Mouse (Mus musculus) gonadal fat pad, adult 2 months (tissue): ENCODE data around the gene Rftn2. TPM values are rescaled to one million over a fixed set of nuclear protein-coding genes. Genes with fewer than 3 reads are reported as not detected.

Experiments
- DNase-seq: peaks from one replicate; pipeline ENCODE4 v3.0.0-alpha.2; 2012; ENCODE audit warnings: low read depth
- polyA plus RNA-seq: library from polyadenylated mRNA; depleted of rRNA; stranded (reverse); fragments of >200 nt; gene quantifications from 2 replicates; pipeline ENCODE4 v1.2.3, GENCODE M21; 2012

Gene Rftn2
- polyA plus RNA-seq, 1 experiment: 1.6 TPM

GRCm38 (mm10) chr1:55211081-55211480, 15.5 kb downstream of the Rftn2 start:
- DNase-seq: no peak

DNA sequence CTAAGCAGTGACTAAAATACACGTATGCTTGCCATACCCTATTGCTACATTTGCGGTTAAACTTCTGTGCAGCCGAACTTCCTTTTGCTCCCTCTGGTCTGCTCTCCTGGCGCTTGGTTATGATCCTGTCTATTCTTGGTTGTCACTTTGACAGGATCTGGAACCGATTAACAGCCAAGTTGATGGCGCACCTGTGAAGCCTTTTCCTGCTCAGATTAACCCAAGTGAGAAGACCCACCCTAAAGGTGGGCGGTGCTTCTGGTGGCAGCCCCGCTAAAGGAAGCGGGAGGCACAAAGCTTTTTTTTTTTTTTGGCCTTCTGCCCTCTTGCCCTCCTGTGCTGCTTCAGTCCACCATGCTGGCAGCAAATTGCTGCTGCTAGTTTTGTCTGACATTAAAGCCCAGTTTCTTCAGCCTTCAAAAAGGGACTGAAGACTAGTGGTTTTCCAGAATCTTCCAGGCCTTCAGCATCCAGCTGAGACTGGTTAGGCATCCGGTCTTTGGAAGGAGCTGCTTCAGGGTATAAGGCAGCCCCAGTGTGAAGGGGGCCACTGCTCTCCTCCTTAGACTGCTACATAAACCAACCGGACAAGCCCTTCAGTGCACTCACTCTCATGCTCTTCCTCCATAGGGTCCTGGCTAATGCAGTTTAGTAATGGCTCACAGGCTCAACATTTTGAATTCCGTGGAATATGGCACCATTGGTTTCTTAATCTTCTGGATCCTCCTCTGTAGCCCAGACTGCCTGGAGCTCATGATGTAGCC, 16.2 kb downstream of the Rftn2 start:
- no peak for DNase-seq

- DNase-seq: no peak
Measured at GRCm38 (mm10) chr1:55208500-55209140, 18.0 kb downstream of the Rftn2 start.

- DNase-seq: no peak
Measured at GRCm38 (mm10) chr1:55207561-55207960, 19.0 kb downstream of the Rftn2 start.

GRCm38 (mm10) chr1:55205808-55206327, 20.7 kb downstream of the Rftn2 start:
- DNase-seq: no peak

GRCm38 (mm10) chr1:55201850-55202752, 24.5 kb downstream of the Rftn2 start:
- no peak for DNase-seq

DNA sequence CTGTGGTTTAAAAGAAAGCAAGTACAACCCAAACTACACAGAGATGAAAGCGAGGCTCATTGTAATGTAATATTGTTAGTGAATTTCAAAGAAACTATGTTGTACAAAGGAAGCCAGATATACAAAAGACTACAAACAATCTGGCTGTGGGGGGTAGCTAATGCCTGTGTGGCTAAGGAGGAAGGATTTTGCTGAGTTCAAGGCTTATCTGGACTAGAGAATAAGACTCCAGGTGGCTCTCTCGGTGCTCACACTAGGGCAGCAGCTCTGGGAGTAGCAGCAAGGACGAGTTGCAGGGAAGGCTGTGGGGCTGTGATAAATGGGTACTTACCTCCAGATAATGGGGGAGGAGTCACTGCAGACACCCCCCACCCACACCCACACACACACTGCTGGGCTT, 27.9 kb downstream of the Rftn2 start:
- DNase-seq: no peak

DNA sequence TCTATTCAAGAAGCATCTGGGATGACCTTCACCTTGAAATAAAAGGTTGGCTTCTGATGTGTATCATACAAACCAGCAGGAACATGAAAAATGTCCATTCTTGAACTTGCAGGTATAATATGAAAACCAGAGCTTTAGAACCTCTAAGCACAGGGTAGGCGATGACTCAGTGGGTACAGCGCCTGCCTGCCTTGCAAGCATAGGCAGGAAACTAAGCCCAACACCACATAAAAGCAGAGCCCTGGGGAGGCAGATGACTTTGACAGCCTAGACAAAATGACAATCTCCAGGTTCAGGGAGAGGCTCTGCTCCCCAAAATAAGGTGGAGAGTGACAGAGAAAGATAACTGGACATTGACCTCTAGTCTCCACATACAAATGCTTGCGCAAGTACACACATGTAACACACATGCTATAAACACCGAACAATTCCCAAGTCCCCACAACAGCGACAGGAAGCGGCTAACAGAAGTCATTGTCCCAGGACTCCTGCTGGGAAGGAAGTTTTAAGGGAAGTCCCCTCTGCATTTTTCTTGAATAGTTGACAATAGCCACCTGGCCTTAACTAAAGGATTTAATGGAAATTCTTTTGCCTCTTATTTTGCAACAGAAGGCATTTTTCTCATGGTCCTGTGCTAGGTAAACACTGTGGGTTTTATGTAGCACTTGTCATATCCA, 30.1 kb downstream of the Rftn2 start:
- no peak for DNase-seq

- DNase-seq: no peak
Measured at GRCm38 (mm10) chr1:55195021-55195420, 31.6 kb downstream of the Rftn2 start.

DNA sequence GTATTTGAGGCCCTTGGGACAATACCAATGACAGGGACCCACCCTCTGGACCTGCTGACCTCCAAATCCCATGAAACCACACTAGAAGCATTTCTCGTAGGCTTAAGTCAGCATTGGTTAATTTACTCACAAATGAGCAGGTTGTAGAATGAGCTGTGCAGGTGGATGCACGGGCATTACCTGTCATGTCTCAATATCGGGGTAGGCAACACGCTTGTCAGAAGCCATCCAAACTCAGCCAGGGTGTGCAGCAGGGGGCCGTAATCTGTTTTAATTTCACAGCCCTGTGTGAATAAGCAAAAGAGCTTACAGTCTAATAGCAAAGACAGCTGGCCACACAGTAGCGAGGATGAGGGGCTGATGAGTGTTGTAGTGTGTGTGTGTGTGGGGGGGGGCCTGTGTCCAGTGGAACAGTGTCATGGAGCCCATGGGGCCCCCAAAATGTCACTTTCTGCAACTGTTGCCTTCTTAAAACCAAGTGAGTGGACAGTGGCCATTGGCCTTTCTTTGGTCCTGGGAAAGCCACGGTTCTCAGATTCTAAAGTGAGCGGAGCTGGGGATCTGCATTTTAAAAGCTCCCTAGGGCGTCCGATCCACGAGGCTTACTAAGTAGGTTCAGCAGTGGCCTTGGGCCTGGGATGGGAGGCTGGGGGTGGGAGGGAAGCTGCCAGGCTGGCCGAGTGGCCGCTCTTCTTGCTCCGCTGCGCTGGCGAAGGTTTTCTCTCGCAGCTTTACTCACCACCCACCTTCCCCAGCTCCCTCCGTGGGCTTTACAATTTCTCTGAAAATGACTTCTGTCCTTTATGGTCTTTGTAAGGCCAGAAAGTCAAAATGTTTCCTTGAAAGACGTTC, 32.3 kb downstream of the Rftn2 start:
- DNase-seq: no peak

- DNase-seq: no peak
Measured at GRCm38 (mm10) chr1:55193316-55193715, 33.3 kb downstream of the Rftn2 start.

DNA sequence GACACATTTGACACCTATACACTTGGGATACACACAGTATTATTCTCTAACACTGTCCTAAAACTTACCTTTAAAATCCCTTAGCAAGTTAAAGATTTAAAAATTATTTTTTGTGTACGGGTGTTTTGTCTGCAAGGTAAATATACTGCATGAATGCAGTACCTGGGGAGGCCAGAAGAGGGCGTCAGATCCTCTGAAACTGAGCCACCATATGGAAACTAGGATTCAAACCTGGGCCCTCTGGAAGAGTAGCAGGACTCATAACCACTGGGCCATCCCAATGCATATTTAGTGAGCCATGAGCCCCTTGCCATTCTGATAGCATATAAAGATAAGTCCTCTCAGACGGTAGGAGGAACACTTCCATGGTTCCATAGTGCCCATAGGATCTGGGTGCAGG, 33.8 kb downstream of the Rftn2 start:
- no peak for DNase-seq

DNA sequence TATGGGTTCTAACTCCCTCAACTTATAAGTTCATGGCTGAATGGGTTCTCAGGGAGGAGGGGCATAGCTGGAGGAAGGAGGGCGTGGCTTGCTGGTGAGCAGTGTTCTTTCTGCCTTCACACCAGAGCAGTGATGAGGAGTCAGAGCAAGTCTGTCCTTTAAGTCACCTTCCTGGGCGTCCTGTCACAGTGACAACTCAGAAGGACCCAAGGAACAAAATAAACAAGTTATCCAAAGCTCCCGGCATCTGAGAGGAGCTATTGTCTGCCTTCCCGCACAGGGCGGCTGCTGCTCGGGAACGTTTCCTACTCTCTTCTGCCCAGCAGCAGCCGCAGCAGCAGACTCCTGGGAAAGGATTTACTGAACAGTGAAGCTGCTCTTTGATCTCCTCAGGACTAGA, 34.6 kb downstream of the Rftn2 start:
- DNase-seq: no peak

GRCm38 (mm10) chr1:55186592-55187210, 39.9 kb downstream of the Rftn2 start:
- no peak for DNase-seq

GRCm38 (mm10) chr1:55185718-55186117, 40.9 kb downstream of the Rftn2 start:
- no peak for DNase-seq

GRCm38 (mm10) chr1:55182392-55182791, 44.2 kb downstream of the Rftn2 start:
- DNase-seq: no peak

- no peak for DNase-seq
Measured at GRCm38 (mm10) chr1:55179917-55180566, 46.5 kb downstream of the Rftn2 start.

DNA sequence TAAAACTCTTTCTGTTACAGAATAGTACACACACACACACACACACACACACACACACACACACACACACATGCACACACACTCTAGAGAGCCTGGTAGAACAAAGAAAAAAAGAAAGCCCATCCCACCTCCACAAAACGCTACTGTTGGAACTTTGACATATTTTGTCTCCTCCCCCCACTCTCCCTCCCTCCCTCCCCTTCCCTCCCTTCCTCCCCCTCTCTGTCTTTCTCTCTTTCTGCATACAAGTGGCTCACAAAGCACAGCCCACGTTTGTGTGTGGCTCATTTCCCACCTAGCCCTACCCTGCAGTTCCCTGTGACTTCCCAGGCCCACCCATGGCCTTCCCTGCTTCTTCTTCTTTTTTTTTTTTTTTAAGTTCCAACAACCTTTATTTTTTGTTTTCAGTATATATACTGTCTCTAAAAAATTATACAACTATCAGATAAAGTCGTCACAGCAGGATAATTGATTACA, 52.0 kb downstream of the Rftn2 start:
- DNase-seq: no peak

GRCm38 (mm10) chr1:55173720-55174557, 52.6 kb downstream of the Rftn2 start:
- DNase-seq: peak; percentile 78
